Mouse (Mus musculus) common myeloid progenitor, adult 5-6 weeks (primary cell): ENCODE data around the gene Cgnl1. TPM values are rescaled to one million over a fixed set of nuclear protein-coding genes. Genes with fewer than 3 reads are reported as not detected.

ENCODE experiments used
- ATAC-seq: replicated peaks from 2 replicates; pipeline ENCODE4 v1.8.0; 2016; ENCODE audit warnings: low read depth, mild to moderate bottlenecking, moderate TSS enrichment, inconsistent platforms; ENCODE audit not compliant: poor library complexity, severe bottlenecking
- total RNA-seq: library from RNA; stranded (forward); fragments of 200-1000, 187-1606 nt; gene quantifications from 2 replicates; pipeline ENCODE4 v1.2.3, GENCODE M21; 2017

The Cgnl1 gene
- total RNA-seq, 1 experiment from 2014 or later, result 0.09 TPM

DNA sequence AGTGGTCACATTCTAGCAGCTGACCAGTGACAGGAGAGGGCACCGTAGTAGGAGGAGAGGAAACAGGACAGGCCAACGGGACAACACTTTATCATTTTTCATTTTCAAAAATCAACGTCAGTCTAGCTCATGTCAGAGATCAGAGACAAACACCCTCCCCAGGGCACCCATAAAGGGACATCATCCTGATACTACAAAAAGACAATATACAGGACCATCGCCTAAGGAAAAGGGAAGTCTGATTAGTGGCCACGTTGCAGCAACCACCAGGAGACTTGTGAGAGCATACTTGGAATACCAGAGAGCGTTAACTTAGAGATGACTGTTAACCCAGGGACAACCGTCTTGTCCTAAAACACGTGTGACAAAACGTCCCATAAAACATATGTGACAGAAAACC, 1.7 kb downstream of the Cgnl1 start:
- no peak for ATAC-seq

DNA sequence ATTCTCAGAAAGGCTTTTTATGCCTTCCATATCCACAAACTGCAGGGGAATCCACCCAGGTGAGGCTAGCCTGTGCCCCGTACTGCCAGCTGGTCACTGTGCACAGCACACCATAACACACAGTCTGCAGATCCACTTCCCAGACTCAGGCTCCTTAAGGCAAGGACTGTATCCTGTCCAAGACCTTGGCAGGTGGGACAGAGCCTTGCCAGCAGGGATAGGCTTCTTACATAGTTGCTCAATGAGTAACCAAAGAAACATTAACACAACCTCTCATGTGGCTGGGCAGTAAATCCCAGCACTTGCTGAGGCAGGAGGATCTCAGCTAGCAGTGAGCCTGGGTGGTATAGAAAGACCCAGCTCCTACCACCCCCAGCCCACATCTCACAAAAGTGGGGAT, 3.3 kb downstream of the Cgnl1 start:
- no peak for ATAC-seq

DNA sequence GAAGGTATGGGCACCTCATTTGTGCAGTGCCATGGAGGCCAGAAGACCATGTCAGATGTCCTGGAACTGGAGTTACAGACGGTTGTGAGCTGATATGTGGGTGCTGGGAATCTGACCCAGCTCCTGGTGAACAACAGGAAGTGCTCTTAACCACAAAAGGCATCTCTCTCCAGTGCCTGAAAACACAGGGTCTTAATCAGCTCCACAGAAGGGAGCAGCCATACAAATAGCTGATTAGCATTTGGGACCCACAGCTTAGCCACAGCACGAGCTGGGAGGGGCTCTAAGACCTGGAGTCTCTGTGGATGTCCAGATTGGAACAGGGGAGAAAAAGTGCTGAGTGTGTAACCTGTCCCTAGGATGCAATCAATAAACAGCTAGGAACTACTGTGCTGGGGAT, 4.5 kb downstream of the Cgnl1 start:
- no peak for ATAC-seq

DNA sequence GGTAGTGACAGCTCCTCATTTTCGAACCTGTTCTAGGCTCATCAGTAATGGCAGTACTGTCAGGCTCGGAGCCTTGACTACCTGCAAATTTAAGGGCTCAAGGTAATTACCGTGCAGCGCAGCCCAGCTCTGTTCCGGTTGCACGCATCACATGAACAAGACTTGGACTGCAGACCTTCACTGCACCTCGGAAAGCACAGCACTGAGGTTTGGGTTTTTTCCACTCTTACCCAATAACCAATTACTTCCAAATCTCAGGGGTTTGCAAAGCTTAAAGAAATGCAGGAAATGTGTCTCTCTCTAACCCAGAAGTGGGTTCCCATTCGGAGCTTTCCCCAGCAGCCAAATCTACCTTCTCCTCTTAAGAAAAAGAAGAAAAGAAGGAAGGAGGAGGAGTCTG, 5.1 kb downstream of the Cgnl1 start:
- ATAC-seq, result no peak

DNA sequence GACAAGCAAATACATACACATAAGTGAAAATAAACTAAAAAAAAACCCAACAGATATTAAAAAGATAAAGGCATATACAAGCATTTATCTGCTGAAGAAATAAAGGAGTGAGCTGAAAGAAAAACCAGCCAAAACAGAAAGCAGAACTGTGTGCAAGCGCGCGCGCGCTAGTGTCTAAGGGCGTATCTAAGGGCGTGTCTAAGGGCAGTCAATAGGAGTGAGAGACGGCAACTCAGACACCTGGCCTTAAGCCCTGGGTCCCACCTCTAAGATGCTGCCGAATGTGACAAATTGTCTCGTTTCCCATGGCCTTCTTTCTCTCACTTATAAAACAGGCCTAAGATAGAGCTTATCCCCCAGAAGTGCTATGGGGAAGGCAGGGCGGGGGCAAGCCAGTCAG, 6.9 kb downstream of the Cgnl1 start:
- ATAC-seq, result peak; percentile 65

DNA sequence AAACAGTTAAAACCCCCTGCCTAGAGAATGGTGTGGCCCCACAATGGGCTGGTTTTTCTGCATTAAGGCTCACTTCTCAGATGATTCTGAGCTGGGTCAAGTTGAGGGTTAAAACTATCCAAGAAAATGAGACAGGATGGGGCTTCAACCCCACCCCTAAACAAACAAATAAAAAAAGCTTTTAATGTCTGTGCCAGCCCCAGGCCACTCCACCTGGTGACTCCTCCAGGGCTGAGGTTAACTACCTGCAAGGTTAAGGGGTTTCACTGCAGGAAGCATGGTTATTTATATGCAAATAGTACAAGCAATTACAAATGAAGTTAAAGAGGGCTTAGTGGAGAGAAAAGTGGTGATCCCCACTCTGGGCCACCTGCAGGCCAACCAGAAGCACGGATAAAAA, 8.1 kb downstream of the Cgnl1 start:
- ATAC-seq, result no peak

DNA sequence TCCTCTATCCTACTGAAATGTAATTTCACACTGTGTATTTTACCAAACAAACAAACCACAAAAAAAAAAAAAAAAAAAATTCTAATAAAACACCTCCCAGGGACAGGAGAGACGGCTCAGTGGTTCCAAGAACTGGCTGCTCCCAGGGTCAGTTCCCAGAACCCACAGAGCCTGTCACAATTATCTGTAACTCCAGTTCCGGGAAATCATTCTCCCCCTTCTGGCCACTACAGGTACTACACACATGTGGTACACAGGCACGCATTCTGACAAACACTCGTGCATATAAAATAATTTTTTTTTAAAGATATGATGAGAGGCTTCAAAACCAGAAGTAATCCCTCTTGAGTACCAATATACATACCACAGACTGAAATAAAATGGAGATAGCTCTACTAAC, 9.7 kb downstream of the Cgnl1 start:
- no peak for ATAC-seq

DNA sequence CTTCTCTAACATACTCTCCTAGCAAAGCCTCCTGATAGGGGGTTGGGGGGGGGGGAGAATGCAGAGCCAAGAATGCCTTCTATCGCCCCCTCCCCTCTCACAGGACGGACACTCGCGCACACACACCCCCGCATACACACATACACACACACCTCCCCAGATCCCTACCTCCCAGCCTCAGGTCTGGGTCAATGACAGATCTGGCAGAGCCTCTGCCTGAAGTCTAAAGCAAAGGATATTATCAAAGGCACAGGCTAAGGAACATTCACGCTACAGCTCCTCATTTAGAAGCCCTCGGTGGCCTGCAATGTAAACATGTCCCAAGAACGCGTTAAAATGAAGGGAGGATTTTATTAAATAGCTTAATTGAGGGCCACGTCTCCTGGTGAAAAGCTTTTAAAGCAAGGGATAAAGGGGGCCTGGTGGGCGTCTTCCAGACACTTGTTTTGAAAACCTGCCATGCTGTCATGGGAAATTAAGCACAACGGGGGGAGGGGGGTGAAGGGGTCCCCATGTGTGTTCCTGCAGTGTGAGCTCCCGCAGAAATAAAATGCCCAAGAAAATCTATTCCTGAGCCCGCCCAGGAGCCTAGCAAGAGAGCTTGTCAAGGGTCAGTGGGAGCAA, 10.8 kb downstream of the Cgnl1 start:
- no peak for ATAC-seq

DNA sequence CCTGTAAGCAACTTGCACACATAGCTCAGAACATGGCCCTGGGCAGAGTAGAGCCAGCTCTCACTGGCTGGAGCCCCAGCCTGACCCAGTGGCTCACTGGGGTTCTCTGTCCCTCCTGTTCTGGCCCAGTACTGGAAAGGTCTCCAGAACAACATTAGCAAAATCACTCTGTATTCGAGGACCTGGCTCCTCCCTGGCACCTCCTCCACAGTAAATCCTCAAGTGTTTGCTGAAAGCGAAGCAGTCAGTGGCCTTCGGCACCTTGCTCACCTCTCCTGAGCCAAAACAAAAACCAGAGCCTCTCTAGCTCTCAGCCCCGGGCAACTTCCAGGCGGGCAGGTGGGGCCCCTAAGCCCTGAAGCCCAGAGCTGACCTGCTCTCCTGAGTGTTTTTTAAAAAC, 11.5 kb downstream of the Cgnl1 start:
- no peak for ATAC-seq

DNA sequence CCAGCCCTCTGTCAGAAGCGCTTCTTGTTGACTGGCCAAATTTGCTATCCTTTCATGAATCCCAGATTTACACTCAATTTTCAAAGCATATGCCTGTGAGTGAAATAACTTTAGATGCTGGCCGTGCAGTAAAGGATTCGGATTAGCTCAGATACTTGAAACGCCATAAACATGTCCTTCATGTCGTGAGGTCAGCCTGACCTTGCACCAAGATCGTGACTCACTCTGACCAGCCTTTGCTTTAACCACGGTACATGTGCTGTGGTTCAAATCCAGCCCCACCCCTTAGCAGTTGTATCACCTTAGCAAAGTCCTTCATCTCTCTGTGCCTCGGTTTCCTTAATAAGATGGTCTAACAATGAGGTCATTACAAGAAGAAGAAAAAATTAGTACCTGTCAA, 14.0 kb downstream of the Cgnl1 start:
- no peak for ATAC-seq

DNA sequence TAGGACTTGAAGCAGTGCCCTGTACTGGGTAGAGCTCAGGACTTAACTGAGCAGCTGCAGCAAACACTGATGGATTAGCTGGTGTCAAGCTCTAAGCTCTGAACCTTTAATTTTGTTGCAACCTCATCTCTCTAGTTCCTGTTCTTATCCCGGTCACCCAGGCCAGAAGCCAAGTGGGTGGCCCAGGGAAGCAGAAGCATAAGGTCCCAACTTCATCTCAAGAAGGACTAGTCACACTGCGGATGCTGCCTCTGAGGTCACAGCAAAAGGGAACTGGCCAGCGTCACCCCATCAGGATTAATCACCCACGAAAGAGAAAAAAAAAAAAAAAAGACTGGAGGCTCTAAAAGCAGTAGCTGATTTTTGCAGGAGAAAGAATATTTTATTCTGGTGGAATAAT, 14.5 kb downstream of the Cgnl1 start:
- ATAC-seq, result peak; percentile 54; the same call in 1 of the 2 replicates

DNA sequence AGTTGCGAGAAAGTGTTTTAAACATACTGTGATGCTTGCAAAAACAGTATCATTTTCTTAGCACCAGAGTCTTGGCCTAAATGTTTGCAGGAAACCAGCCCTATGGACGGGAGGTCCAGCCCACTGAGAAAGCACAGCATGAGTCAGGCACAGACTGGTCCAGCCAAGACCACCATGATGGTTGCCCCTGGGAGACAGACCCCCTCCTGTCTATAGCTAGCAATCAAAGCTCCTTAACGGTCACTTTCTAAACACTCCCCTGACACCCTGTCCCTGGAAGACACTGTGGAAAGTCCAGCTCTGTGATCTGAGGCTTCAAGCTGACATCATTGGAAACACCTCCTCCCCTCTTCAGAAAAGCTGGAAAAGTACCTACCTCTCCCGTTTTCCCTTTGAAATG, 17.4 kb downstream of the Cgnl1 start:
- ATAC-seq, result no peak

DNA sequence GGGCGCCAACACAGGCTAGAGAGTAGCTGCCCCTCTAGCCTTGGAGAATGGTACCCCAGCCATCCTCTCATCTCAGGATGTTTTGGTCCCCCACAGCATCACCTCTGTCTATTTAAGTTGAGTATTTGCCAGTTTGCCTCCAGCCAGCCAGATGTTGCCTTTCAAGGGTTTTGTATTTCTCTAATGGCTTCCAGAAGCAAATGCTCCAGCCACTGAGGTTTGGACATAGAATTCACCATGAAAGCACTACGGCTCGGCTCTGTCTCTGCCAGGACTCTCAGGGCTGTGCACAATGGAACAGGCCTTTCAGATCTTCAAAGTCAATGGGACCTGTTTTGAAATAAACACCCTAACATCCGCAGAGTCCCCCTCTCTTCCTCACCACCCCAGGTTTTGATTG, 17.9 kb downstream of the Cgnl1 start:
- no peak for ATAC-seq

DNA sequence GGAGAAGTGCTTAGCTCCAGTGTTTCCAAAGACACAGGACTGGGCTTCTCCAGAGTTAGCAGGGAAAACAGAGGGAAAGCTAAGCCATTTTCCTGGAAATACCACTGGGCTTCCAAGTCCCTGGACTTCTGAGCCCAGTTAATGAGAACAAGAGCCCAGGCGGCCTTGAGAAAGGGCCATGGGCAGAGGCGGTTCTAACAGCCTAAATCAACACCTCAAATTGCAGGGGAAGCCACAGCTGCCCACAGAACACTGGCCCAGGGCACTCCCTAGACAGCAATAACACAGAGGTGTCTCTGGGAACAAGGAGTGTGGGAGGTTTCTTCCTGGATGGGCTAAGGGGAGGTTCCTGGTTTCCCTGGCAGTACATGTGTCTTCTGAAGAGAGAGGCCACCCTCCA, 18.3 kb downstream of the Cgnl1 start:
- no peak for ATAC-seq

DNA sequence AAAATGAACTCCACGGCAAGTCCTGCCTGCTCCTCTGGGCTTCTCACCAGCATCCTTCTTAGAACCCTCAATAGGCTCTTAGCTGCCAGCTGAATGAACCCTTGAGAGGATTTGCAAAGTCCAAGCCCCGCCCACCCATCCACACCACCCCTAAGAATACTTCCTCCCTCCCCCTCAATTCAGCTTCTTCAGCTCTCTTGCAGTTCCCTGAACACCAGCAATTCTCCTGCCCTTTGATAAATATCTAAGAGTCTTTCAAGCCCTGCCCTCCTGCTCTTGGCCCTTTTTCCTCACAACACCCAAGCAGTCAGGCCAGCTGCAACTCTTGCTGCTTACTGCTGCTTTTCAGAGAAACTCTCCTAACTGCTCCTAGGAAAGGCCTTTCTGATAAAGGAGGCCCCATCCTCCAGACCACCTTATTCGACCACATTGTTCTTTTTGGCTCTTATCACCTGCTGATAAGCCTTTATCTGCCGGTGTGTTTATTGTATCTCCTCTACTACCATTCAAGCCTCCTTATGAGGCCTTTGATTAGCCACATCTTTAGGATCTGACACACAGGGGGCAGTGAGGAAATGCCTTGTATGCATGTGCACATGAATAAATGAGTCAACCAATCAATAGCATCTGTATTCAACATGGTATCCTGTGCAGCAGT, 21.3 kb downstream of the Cgnl1 start:
- ATAC-seq, result no peak

DNA sequence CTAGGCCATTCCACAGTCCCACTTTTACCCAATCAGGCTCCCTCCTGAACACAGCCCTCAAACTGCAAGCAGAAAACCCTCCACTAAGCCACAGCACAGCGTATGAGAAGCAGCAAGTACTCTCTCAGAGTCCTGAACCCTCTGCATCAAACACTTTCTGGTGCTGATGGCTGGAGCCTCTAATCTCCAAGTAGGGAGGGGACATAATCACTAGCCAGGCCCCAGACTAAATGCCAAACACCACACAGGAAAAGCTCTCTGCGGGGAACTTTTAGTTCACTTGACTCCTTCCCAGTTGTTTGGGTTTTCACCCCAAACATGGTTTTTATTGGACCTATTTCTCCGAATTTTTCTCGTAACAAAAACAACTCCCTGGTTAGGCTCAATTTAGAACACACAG, 25.0 kb downstream of the Cgnl1 start:
- no peak for ATAC-seq

DNA sequence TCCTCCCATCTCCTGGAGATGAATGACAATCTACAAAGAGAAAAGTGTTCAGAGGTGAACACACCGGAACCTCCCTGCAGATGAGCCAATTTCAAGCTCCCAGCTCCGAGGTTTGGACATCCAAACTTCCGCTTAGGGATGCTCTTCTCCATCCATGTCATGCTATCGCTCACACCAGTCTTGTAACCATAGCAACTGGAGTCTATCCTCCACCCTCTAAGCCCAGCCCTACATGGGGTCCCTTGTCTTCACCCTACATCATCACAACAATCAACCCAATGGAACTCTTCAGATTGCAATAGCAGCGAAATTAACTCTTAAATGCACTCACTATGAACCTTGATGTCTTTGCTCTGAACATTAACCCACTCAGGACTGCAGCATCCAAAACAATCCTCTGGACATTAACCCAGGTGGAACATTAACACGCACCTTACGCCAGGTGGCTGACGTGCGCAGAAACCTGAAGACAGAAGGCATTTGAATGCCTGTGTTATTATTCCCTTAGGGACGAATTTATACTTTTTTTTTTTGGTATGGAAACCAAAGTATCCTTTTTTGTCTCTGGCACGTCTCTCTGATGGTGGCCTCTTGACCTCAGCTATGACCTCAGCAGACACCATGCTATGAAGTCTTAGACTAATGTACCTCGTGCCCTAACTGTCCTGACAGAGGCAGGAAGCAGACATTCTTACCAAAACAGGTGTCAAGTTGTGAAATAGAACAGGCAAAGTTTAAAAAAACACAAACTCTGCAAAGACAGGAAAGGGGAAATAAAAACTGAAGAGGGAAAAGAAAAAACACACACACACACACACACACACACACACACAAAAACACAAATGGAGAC, 33.1 kb downstream of the Cgnl1 start:
- ATAC-seq, result peak; percentile 54; the same call in 1 of the 2 replicates

DNA sequence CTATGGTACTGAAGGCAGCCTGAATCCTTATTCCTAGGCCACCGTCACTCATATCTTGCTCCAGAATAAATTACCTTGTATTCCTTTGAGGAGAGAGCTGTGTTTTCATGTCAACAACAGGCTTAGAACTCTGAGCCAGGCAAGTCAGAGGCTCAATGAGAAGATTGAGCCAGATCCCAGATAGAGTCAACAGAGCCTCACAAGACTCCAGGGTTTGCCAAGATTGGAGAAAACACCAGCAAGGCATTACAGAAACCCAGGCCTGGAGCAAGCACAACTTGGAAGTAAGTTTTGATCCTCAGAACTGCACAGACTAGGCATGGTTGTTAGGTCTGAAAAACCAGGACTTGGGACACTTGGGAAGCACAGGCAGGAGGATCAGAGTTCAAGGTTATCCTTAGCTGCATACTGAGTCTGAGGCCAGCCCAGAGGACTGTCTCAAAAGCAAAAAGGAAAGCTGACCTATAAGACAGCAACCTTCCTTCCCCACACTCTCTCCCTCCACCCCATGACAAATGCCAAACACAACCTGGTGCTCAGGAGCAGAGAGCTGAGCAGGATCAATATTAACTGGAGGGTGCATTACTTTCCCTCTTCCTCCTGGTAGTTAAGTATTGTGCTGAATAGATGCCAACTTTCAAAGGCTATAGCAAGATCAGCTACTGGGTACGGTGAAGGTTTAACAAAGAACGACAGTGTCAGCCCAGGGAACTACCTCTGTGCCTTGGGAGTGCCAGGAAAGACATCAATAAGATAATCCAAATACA, 34.0 kb downstream of the Cgnl1 start:
- no peak for ATAC-seq

DNA sequence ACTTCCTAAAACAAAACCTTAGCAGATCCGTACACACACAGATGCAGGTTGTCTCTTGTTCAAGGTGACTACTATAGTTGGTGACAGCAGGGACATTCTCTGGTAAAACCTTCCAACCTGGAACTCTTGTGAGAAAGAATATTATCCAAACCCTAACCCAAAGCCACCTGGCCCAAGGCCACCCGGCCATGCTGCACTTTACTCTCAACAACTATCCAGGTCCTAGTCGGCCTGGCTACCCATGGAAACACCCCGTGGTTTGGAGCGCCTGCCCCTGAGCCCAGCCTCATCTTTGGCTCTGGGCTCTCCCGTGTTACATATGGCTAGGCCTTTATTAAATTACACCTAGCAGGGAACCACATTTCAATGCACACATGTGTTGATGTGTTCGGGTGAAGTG, 35.5 kb downstream of the Cgnl1 start:
- no peak for ATAC-seq

DNA sequence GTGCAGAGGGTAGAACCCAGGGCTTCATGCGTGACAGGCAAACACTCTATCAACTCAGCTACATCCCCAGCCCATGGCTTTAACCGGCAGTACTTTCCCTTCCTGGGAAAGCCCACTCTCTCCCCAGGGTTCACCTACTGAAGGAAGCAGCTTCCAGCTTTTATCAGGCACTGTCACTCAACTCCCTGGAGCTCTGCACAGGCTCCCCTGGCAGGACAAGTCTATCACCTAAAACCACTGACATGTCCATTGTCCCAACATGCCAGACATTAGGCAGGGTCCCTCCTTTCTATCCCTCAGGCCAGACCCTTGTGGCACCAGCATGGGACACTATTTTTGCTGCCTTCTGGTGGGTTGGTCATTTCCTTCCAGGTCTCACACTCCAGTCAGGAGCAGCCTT, 37.8 kb downstream of the Cgnl1 start:
- ATAC-seq, result no peak
